Mouse (Mus musculus): ENCODE data around the gene Plcg2. TPM values are rescaled to one million over a fixed set of nuclear protein-coding genes. Genes with fewer than 3 reads are reported as not detected.

The Plcg2 gene
- 1.3 and 1.4 TPM in 2 replicates for polyA plus RNA-seq (2012; rRNA removed)

GRCm38 (mm10) chr8:117498179-117498914 lies at the start of gene Plcg2:
Plcg2 (plus strand) TSS chr8:117498291.

GRCm38 (mm10) chr8:117673430-117673830 lies 175.3 kb downstream of the Plcg2 start, which contains the start of gene Sdr42e1:
Sdr42e1 (minus strand) TSS chr8:117673689.

Other genes starting within 250 kb of the Plcg2 start
- 150 and 190 TPM in 2 replicates for gene Cmip, start 241.2 kb upstream of the Plcg2 start, polyA plus RNA-seq (2012; rRNA removed)
- 3.6 and 3.9 TPM in 2 replicates for gene Sdr42e1, start 175.4 kb downstream of the Plcg2 start, polyA plus RNA-seq (2012; rRNA removed)
- 0.11 and 0.13 TPM in 2 replicates for gene Hsd17b2, start 203.6 kb downstream of the Plcg2 start, polyA plus RNA-seq (2012; rRNA removed)